Mouse (Mus musculus) liver, embryonic 14 days (tissue): ENCODE measurements around the gene Yars. TPM values are rescaled to one million over a fixed set of nuclear protein-coding genes. Genes with fewer than 3 reads are reported as not detected.

Experiments
- polyA plus RNA-seq: library from polyadenylated mRNA; depleted of rRNA; stranded (reverse); fragments of >200 nt; gene quantifications from 2 replicates; pipeline ENCODE4 v1.2.3, GENCODE M21; 2012; rRNA removed

The Yars gene
- 32.6 TPM in 2 replicates for polyA plus RNA-seq

GRCm38 (mm10) chr4:129189542-129190519 is at the start of gene Yars, which contains the start of gene S100pbp:
Yars (plus strand) TSS chr4:129189760.
S100pbp (minus strand) TSS chr4:129189727.

GRCm38 (mm10) chr4:129261196-129261595 is 71.6 kb downstream of the Yars start, which contains the start of gene C77080:
C77080 (minus strand) TSS chr4:129261404.

Other genes with a start within 250 kb of the Yars start
- gene Azin2, start 227.3 kb upstream of the Yars start, polyA plus RNA-seq, result 0.41 and 0.49 TPM in 2 replicates
- 71.5 and 78.3 TPM in 2 replicates for gene Ak2, start 197.8 kb upstream of the Yars start, polyA plus RNA-seq
- 12.0 and 12.8 TPM in 2 replicates for gene Rnf19b, start 131.5 kb upstream of the Yars start, polyA plus RNA-seq
- 0.96 and 1.0 TPM in 2 replicates for gene Tmem54, start 84.2 kb upstream of the Yars start, polyA plus RNA-seq
- 2.1 and 2.2 TPM in 2 replicates for gene Hpca, start 67.7 kb upstream of the Yars start, polyA plus RNA-seq
- gene Fndc5, start 52.8 kb upstream of the Yars start, polyA plus RNA-seq, result 0.61 and 1.0 TPM in 2 replicates
- 11.2 and 14.0 TPM in 2 replicates for gene S100pbp, start within 50 bp of the Yars start, polyA plus RNA-seq
- 0.93 and 1.1 TPM in 2 replicates for gene C77080, start 71.6 kb downstream of the Yars start, polyA plus RNA-seq
- gene Sync, start 97.9 kb downstream of the Yars start, polyA plus RNA-seq, result 0.03 and 0.11 TPM in 2 replicates
- gene Rbbp4, start 145.6 kb downstream of the Yars start, polyA plus RNA-seq, result 57.7 and 70.3 TPM in 2 replicates
- gene Zbtb8os, start 145.9 kb downstream of the Yars start, polyA plus RNA-seq, result 27.2 and 29.5 TPM in 2 replicates
- 1.9 and 2.2 TPM in 2 replicates for gene Zbtb8a, start 188.4 kb downstream of the Yars start, polyA plus RNA-seq